Mouse (Mus musculus) erythroblast, embryonic 14.5 days (primary cell): ENCODE data around the gene Pold4. TPM values are rescaled to one million over a fixed set of nuclear protein-coding genes. Genes with fewer than 3 reads are reported as not detected.

ENCODE experiments used
- H3K27me3 ChIP-seq: 2 replicates; pipeline ENCODE4 v1.6.1; 2012; ENCODE audit warnings: inconsistent platforms; ENCODE audit not compliant: control insufficient read depth
- H3K36me3 ChIP-seq: 2 replicates; pipeline ENCODE4 v1.6.1; 2012; ENCODE audit warnings: mild to moderate bottlenecking, inconsistent platforms; ENCODE audit not compliant: control insufficient read depth
- H3K4me1 ChIP-seq: 2 replicates; pipeline ENCODE4 v1.6.1; 2012; ENCODE audit warnings: inconsistent platforms; ENCODE audit not compliant: control insufficient read depth
- H3K4me3 ChIP-seq: replicated peaks from 2 replicates; pipeline ENCODE3; 2012; ENCODE audit warnings: moderate library complexity, mild to moderate bottlenecking, inconsistent platforms
- H3K9me3 ChIP-seq: 2 replicates; pipeline ENCODE4 v1.6.1; 2012; ENCODE audit warnings: low read length, inconsistent platforms, mixed read lengths; ENCODE audit not compliant: control insufficient read depth
- GATA1 ChIP-seq: IDR thresholded peaks from 2 replicates; pipeline ENCODE4 v1.6.1; 2012; ENCODE audit warnings: low read length, inconsistent platforms, mixed read lengths
- TAL1 ChIP-seq: IDR thresholded peaks from 3 replicates; pipeline ENCODE4 v1.6.1; 2012; ENCODE audit warnings: low read length, inconsistent platforms, mixed read lengths
- polyA plus RNA-seq: library from polyadenylated mRNA; stranded (reverse); fragments of >175 nt; gene quantifications from 2 replicates; pipeline ENCODE4 v1.2.3, GENCODE M21; 2012

The Pold4 gene
- polyA plus RNA-seq, result 0.49 and 0.74 TPM in 2 replicates

- H3K36me3 ChIP-seq, result no peaks in the 10 kb centered on the region
- H3K9me3 ChIP-seq, result no peaks in the 10 kb centered on the region
- no peak for TF ChIP-seq GATA1
- TF ChIP-seq TAL1, result no peak
- H3K4me3 ChIP-seq, result peak within 1 kb of the TSS; percentile 80
- H3K4me1 ChIP-seq, result peaks cover 43% of the 10 kb centered on the region
- peaks cover 22% of the 10 kb centered on the region for H3K27me3 ChIP-seq
Measured at GRCm38 (mm10) chr19:4231253-4232185, at the start of gene Pold4. Gene Pold4 (plus strand): TSS chr19:4231899.

- H3K36me3 ChIP-seq, result no peaks in the 10 kb centered on the region
- no peak for TF ChIP-seq TAL1
- TF ChIP-seq GATA1, result no peak
- peaks cover 13% of the 10 kb centered on the region for H3K4me1 ChIP-seq
- no peaks in the 10 kb centered on the region for H3K9me3 ChIP-seq
- no peaks in the 10 kb centered on the region; the same call in 1 of the 2 replicates for H3K27me3 ChIP-seq
- H3K4me3 ChIP-seq, result no peak overlapping the region
Measured at GRCm38 (mm10) chr19:4183689-4184088, 48.0 kb upstream of the Pold4 start.

- peaks cover 13% of the 10 kb centered on the region for H3K4me1 ChIP-seq
- no peaks in the 10 kb centered on the region for H3K36me3 ChIP-seq
- H3K27me3 ChIP-seq, result no peaks in the 10 kb centered on the region; the same call in 1 of the 2 replicates
- H3K9me3 ChIP-seq, result no peaks in the 10 kb centered on the region
- TF ChIP-seq TAL1 (no peak), GATA1 (no peak)
- H3K4me3 ChIP-seq, result no peak overlapping the region
Measured at GRCm38 (mm10) chr19:4184976-4185975, 46.4 kb upstream of the Pold4 start.

- Histone ChIP-seq H3K27me3 (no peaks in the 10 kb centered on the region; the same call in 1 of the 2 replicates), H3K4me1 (peaks cover 28% of the 10 kb centered on the region), H3K36me3 (no peaks in the 10 kb centered on the region), H3K9me3 (no peaks in the 10 kb centered on the region), H3K4me3 (no peak overlapping the region)
- TF ChIP-seq TAL1 (no peak), GATA1 (no peak)
Measured at GRCm38 (mm10) chr19:4187303-4187702, 44.4 kb upstream of the Pold4 start.

- peaks cover 46% of the 10 kb centered on the region for H3K4me1 ChIP-seq
- TF ChIP-seq GATA1, result no peak
- TF ChIP-seq TAL1, result no peak
- H3K9me3 ChIP-seq, result no peaks in the 10 kb centered on the region
- H3K36me3 ChIP-seq, result peaks cover 12% of the 10 kb centered on the region
- H3K27me3 ChIP-seq, result no peaks in the 10 kb centered on the region; the same call in 1 of the 2 replicates
- no peak overlapping the region for H3K4me3 ChIP-seq
Measured at GRCm38 (mm10) chr19:4189051-4189620, 42.6 kb upstream of the Pold4 start.

GRCm38 (mm10) chr19:4190831-4191334, 40.8 kb upstream of the Pold4 start, which contains the start of gene Tbc1d10c:
Gene Tbc1d10c (minus strand): TSS chr19:4191284.
- Histone ChIP-seq H3K36me3 (peaks cover 30% of the 10 kb centered on the region), H3K9me3 (no peaks in the 10 kb centered on the region), H3K27me3 (no peaks in the 10 kb centered on the region), H3K4me3 (peak within 1 kb of the TSS; percentile 86), H3K4me1 (peaks cover 42% of the 10 kb centered on the region)
- TF ChIP-seq TAL1 (no peak), GATA1 (no peak)

GRCm38 (mm10) chr19:4191528-4192250, 40.0 kb upstream of the Pold4 start, which contains the start of gene Ppp1ca:
Gene Ppp1ca (plus strand): TSS chr19:4192065.
- peak within 1 kb of the TSS; percentile 86 for H3K4me3 ChIP-seq
- peaks cover 49% of the 10 kb centered on the region for H3K4me1 ChIP-seq
- H3K9me3 ChIP-seq, result no peaks in the 10 kb centered on the region
- TF ChIP-seq TAL1 (no peak), GATA1 (no peak)
- H3K36me3 ChIP-seq, result peaks cover 38% of the 10 kb centered on the region
- no peaks in the 10 kb centered on the region for H3K27me3 ChIP-seq
